Mouse (Mus musculus): ENCODE measurements around the gene St6galnac1.

GRCm38 (mm10) chr11:116720319-116720865, 54.9 kb downstream of the St6galnac1 start:
- TF ChIP-seq CTCF (IDR thresholded peaks at IDR 0.05; ENCODE audit: low read depth, low read length): no peak
- no peak for TF ChIP-seq POLR2A (IDR thresholded peaks at IDR 0.05; ENCODE audit: insufficient read depth, low read length)
- TF ChIP-seq EP300 (IDR thresholded peaks at IDR 0.05; ENCODE audit: insufficient read depth, low read depth, low read length): no peak

Measured in ES-Bruce4 (cell line).